Mouse (Mus musculus) ES-E14 (cell line): ENCODE measurements around the gene Gpr158. TPM values are rescaled to one million over a fixed set of nuclear protein-coding genes. Genes with fewer than 3 reads are reported as not detected.

ENCODE experiments used
- DNase-seq: peaks from one replicate; pipeline ENCODE4 v3.0.0-alpha.2; 2013; ENCODE audit warnings: low read depth, low spot score
- H3K27ac ChIP-seq: 2 replicates; pipeline ENCODE4 v1.5.1; 2012; ENCODE audit warnings: low read depth, mild to moderate bottlenecking, low read length, moderate library complexity, mixed read lengths; ENCODE audit not compliant: poor library complexity, insufficient read depth, severe bottlenecking
- H3K36me3 ChIP-seq: 2 replicates; pipeline ENCODE4 v1.6.1; 2012; ENCODE audit warnings: mild to moderate bottlenecking, low read length, moderate library complexity, mixed read lengths; ENCODE audit not compliant: control insufficient read depth, poor library complexity, insufficient read depth, severe bottlenecking
- H3K4me1 ChIP-seq, 2 experiments: fragments of 150-350 bp in 1 of 2; sonication (generic) in 1 of 2; 2 replicates each; pipeline ENCODE4 v1.6.1; 2012; ENCODE audit warnings: low read length in 2 of 2, mild to moderate bottlenecking in 1 of 2, mixed read lengths in 1 of 2; ENCODE audit not compliant: control insufficient read depth in 2 of 2, insufficient read depth in 2 of 2, poor library complexity in 1 of 2
- H3K4me3 ChIP-seq, 2 experiments: fragments of 150-350 bp in 1 of 2; sonication (generic) in 1 of 2; 2 replicates each; pipeline ENCODE4 v1.5.1; 2012; ENCODE audit warnings: low read length in 2 of 2, low read depth in 1 of 2, mild to moderate bottlenecking in 1 of 2, mixed read lengths in 1 of 2; ENCODE audit not compliant: insufficient read depth in 1 of 2, poor library complexity in 1 of 2, severe bottlenecking in 1 of 2
- H3K9ac ChIP-seq: 2 replicates; pipeline ENCODE4 v1.6.1; 2012; ENCODE audit warnings: low read depth, mild to moderate bottlenecking, low read length, mixed read lengths; ENCODE audit not compliant: poor library complexity, insufficient read depth, severe bottlenecking
- H3K9me3 ChIP-seq: fragments of 150-350 bp; sonication (generic); 2 replicates; pipeline ENCODE4 v1.6.1; 2012; ENCODE audit warnings: low read depth, mild to moderate bottlenecking, low read length; ENCODE audit not compliant: control insufficient read depth, insufficient read depth
- CHD2 ChIP-seq: IDR thresholded peaks from 2 replicates; pipeline ENCODE4 v1.6.1; 2014; ENCODE audit warnings: mild to moderate bottlenecking, low read depth, low read length, inconsistent platforms
- HCFC1 ChIP-seq: IDR thresholded peaks from 2 replicates; pipeline ENCODE4 v1.6.1; 2012; ENCODE audit warnings: low read length, inconsistent platforms, borderline replicate concordance; ENCODE audit not compliant: insufficient read depth
- MAFK ChIP-seq: IDR thresholded peaks from 2 replicates; pipeline ENCODE4 v1.6.1; 2014; ENCODE audit warnings: mild to moderate bottlenecking, low read depth, low read length, inconsistent platforms; ENCODE audit not compliant: insufficient read depth
- ZC3H11A ChIP-seq: IDR thresholded peaks from 2 replicates; pipeline ENCODE4 v1.6.1; 2012; ENCODE audit warnings: low read depth, mild to moderate bottlenecking, inconsistent platforms, low read length, borderline replicate concordance
- ZNF384 ChIP-seq: IDR thresholded peaks from 2 replicates; pipeline ENCODE4 v1.6.1; 2012; ENCODE audit warnings: low read depth, low read length, inconsistent platforms
- in situ Hi-C, 2 experiments: fragments of 600-800 bp; cut with MboI; formaldehyde crosslinking; loops; one replicate each; pipeline ENCODE4 v1.15.1; 2025; ENCODE audit warnings: low sequenced_read_pairs in 2 of 2, inconsistent platforms in 1 of 2; ENCODE audit not compliant: unreplicated experiment in 2 of 2
- total RNA-seq: library from RNA; depleted of rRNA; stranded (reverse); fragments of 300-350 nt; gene quantifications from 2 replicates; pipeline ENCODE4 v1.2.3, GENCODE M21; 2012

Gene Gpr158
- total RNA-seq, 1 experiment = 0.09 TPM

DNA sequence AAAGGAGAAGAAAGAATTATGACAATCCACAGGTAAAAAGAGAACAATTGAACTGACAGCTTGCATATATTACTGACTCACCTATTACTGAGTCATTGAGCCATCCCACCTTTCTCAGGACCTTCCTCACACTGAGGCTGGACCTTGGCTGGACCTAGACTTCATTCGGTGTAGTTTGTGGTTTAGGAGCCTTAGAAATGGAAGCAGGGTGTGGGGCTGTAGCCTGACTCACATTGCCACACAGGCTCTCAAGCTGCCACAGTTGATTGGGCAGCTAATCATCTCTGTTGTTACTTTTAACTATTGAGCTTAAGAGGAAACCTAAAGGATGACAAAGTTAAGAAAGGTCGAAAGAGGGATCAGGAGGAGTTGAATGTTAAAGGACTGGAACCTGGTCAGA, 132.1 kb downstream of the Gpr158 start:
- in situ Hi-C loops = no loop called here
- no peak overlapping the region for H3K27ac ChIP-seq
- no peak for TF ChIP-seq ZC3H11A
- no peak for TF ChIP-seq CHD2
- TF ChIP-seq ZNF384 = no peak
- no peak for TF ChIP-seq MAFK
- TF ChIP-seq HCFC1 = no peak
- no peak overlapping the region for H3K4me3 ChIP-seq
- H3K4me1 ChIP-seq = peaks cover 0 to 5% of the 10 kb centered on the region in 2 experiments; a peak in 1 of 4 replicates
- no peak overlapping the region for H3K9ac ChIP-seq
- no peaks in the 10 kb centered on the region for H3K36me3 ChIP-seq
- H3K9me3 ChIP-seq = no peaks in the 10 kb centered on the region
- no peak for DNase-seq

DNA sequence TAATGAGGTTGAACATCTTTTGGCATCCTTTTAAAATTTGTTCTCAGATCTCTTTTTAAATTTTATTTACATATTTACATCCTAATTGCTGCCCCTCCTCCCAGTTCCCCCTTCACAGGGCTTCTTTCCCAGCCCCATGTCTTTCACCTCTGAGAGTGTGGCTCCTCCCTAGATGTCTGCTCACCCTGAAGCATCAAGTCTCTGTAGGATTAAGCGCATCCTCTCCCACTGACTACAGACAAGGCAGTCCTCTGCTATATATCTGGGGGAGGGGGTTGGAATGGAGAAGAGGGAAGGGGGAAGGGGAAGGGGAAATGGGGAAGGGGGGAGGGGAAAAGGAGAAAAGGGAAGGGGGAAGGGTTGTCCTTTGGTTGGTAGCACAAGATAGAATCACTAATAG, 140.1 kb downstream of the Gpr158 start:
- DNase-seq = no peak
- Histone ChIP-seq H3K4me1 (no peaks in the 10 kb centered on the region), H3K27ac (no peak overlapping the region), H3K36me3 (no peaks in the 10 kb centered on the region), H3K9ac (no peak overlapping the region), H3K4me3 (no peak overlapping the region), H3K9me3 (no peaks in the 10 kb centered on the region)
- no peak for TF ChIP-seq ZNF384
- no peak for TF ChIP-seq MAFK
- no peak for TF ChIP-seq ZC3H11A
- TF ChIP-seq CHD2 = no peak
- TF ChIP-seq HCFC1 = no peak
- in situ Hi-C loops = no loop called here

DNA sequence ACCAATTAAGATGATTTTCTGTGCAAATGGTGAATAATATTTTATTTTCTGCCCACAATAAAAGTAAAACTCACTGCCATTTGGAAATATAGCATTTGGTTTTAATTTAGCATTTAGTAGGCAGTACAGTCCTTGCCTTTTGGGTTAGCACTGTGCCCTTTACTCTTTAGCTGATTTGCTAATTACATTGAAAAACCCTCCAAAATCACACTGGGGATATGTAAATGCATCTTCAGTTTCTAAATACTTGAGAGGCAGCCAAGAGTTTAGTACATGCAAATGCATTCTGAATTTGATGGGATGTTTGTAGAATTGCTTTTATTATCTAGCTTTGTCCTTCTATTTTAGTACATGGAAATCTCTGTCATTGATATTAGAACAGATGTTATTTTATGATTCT, 163.4 kb downstream of the Gpr158 start:
- H3K4me3 ChIP-seq = no peak overlapping the region
- DNase-seq = no peak
- TF ChIP-seq MAFK = no peak
- TF ChIP-seq ZNF384 = no peak
- TF ChIP-seq HCFC1 = no peak
- TF ChIP-seq CHD2 = no peak
- TF ChIP-seq ZC3H11A = no peak
- no peak overlapping the region for H3K27ac ChIP-seq
- in situ Hi-C loops = no loop called here
- no peak overlapping the region for H3K9ac ChIP-seq
- no peaks in the 10 kb centered on the region for H3K9me3 ChIP-seq
- no peaks in the 10 kb centered on the region for H3K36me3 ChIP-seq
- no peaks in the 10 kb centered on the region for H3K4me1 ChIP-seq

DNA sequence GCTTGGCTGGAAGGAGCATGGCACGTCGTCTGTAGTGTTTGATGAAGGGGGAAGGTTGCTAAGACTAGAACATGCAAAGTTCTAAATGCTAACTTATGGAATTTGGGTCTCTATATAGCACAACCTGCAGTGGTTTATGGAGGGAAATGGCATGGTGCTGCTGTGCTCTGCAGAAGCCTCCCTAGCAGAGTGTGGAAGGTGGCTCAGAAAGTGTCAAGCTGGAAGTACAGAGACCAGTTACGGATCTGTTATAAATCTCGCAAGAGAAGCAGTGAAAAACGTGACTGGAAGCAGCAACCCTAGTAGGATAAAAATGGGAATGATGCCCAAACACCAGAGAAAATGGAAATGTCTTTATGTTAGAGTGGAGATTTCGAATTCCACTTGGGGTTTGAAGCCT, 251.8 kb downstream of the Gpr158 start:
- DNase-seq = no peak
- Histone ChIP-seq H3K27ac (no peak overlapping the region), H3K36me3 (no peaks in the 10 kb centered on the region), H3K4me3 (no peak overlapping the region), H3K9ac (no peak overlapping the region), H3K4me1 (no peaks in the 10 kb centered on the region), H3K9me3 (no peaks in the 10 kb centered on the region)
- TF ChIP-seq MAFK = no peak
- no peak for TF ChIP-seq HCFC1
- no peak for TF ChIP-seq ZC3H11A
- no peak for TF ChIP-seq CHD2
- no peak for TF ChIP-seq ZNF384
- in situ Hi-C loops = no loop called here

DNA sequence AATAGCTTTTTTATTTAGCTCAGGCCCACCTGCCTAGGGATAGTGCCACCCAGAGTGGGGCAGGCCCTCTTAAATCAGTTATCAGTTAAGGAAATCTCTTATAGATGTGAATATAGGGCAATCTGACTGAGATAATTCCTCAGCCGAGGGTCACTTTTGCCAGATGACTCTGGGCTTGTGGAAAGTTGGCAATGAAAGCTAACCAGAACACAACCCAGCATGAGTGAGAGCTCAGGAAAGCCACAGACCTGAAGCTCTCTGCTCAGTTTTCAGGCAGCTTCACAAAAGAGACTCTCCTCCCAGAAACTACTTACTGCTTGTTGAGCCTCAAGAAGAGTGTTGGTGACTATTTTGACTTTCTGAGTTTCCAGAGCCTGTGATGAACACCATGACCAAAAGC, 264.8 kb downstream of the Gpr158 start:
- H3K4me1 ChIP-seq = no peaks in the 10 kb centered on the region
- in situ Hi-C loops = no loop called here
- no peak for DNase-seq
- H3K4me3 ChIP-seq = no peak overlapping the region
- H3K27ac ChIP-seq = no peak overlapping the region
- TF ChIP-seq CHD2 = no peak
- TF ChIP-seq ZNF384 = no peak
- no peak for TF ChIP-seq HCFC1
- no peak overlapping the region for H3K9ac ChIP-seq
- no peaks in the 10 kb centered on the region for H3K9me3 ChIP-seq
- H3K36me3 ChIP-seq = no peaks in the 10 kb centered on the region
